Mouse (Mus musculus): ENCODE results near the gene 4930415O20Rik. TPM values are rescaled to one million over a fixed set of nuclear protein-coding genes. Genes with fewer than 3 reads are reported as not detected.

4930415O20Rik gene
- polyA plus RNA-seq, 1 experiment from 2014 or later: 0.73 TPM

- 78% methylated on average over 4 of the region's 4 CpGs for WGBS (ENCODE audit: insufficient replicate concordance)
- Histone ChIP-seq H3K9me3 (replicated peaks; ENCODE audit: control insufficient read depth, low read length) (no peaks in the 10 kb centered on the region), H3K4me2 (no peak overlapping the region), H3K36me3 (ENCODE audit: control insufficient read depth, insufficient read depth, low read length) (peaks cover 11% of the 10 kb centered on the region; the same call in 1 of the 2 replicates), H3K27ac (ENCODE audit: low read depth, low read length) (no peak overlapping the region), H3K27me3 (ENCODE audit: control insufficient read depth, insufficient read depth, low read length) (no peaks in the 10 kb centered on the region), H3K9ac (ENCODE audit: low read depth, low read length) (no peak overlapping the region), H3K4me3 (ENCODE audit: low read depth, low read length) (no peak overlapping the region), H3K4me1 (ENCODE audit: control insufficient read depth, insufficient read depth, low read length) (peaks cover 6% of the 10 kb centered on the region; the same call in 1 of the 2 replicates)
- no peak for ATAC-seq (replicated peaks; ENCODE audit: insufficient number of reproducible peaks, low FRiP score, low TSS enrichment)
These were observed 34.9 kb upstream of the 4930415O20Rik start for GRCm38 (mm10) chr15:98535921-98536320.

- H3K27ac ChIP-seq (ENCODE audit: low read depth, low read length): no peak overlapping the region
- H3K4me2 ChIP-seq: no peak overlapping the region
- ATAC-seq (replicated peaks; ENCODE audit: insufficient number of reproducible peaks, low FRiP score, low TSS enrichment): no peak
- no peak overlapping the region for H3K4me3 ChIP-seq (ENCODE audit: low read depth, low read length)
- WGBS (ENCODE audit: insufficient replicate concordance): 83% methylated on average over 8 of the region's 8 CpGs
- no peaks in the 10 kb centered on the region for H3K27me3 ChIP-seq (ENCODE audit: control insufficient read depth, insufficient read depth, low read length)
- H3K9ac ChIP-seq (ENCODE audit: low read depth, low read length): no peak overlapping the region
- no peaks in the 10 kb centered on the region for H3K9me3 ChIP-seq (replicated peaks; ENCODE audit: control insufficient read depth, low read length)
- 0 out of 2 replicates have a peak, but pooled peaks cover 7% of the 10 kb centered on the region for H3K36me3 ChIP-seq (ENCODE audit: control insufficient read depth, insufficient read depth, low read length)
- H3K4me1 ChIP-seq (ENCODE audit: control insufficient read depth, insufficient read depth, low read length): peaks cover 6% of the 10 kb centered on the region; the same call in 1 of the 2 replicates
These were observed 33.8 kb upstream of the 4930415O20Rik start for GRCm38 (mm10) chr15:98536828-98537510.

GRCm38 (mm10) chr15:98537923-98538322, 32.9 kb upstream of the 4930415O20Rik start:
- 76% methylated on average over 4 of the region's 4 CpGs for WGBS (ENCODE audit: insufficient replicate concordance)
- Histone ChIP-seq H3K27me3 (ENCODE audit: control insufficient read depth, insufficient read depth, low read length) (no peaks in the 10 kb centered on the region), H3K36me3 (ENCODE audit: control insufficient read depth, insufficient read depth, low read length) (0 out of 2 replicates have a peak, but pooled peaks cover 10% of the 10 kb centered on the region), H3K9me3 (replicated peaks; ENCODE audit: control insufficient read depth, low read length) (no peaks in the 10 kb centered on the region), H3K4me2 (no peak overlapping the region), H3K4me3 (ENCODE audit: low read depth, low read length) (no peak overlapping the region), H3K4me1 (ENCODE audit: control insufficient read depth, insufficient read depth, low read length) (no peaks in the 10 kb centered on the region), H3K9ac (ENCODE audit: low read depth, low read length) (no peak overlapping the region), H3K27ac (ENCODE audit: low read depth, low read length) (no peak overlapping the region)
- ATAC-seq (replicated peaks; ENCODE audit: insufficient number of reproducible peaks, low FRiP score, low TSS enrichment): no peak

- H3K36me3 ChIP-seq (ENCODE audit: control insufficient read depth, insufficient read depth, low read length): peaks cover 23% of the 10 kb centered on the region
- H3K4me1 ChIP-seq (ENCODE audit: control insufficient read depth, insufficient read depth, low read length): no peaks in the 10 kb centered on the region
- no peaks in the 10 kb centered on the region for H3K9me3 ChIP-seq (replicated peaks; ENCODE audit: control insufficient read depth, low read length)
- H3K9ac ChIP-seq (ENCODE audit: low read depth, low read length): no peak overlapping the region
- H3K4me3 ChIP-seq (ENCODE audit: low read depth, low read length): no peak overlapping the region
- no peak for ATAC-seq (replicated peaks; ENCODE audit: insufficient number of reproducible peaks, low FRiP score, low TSS enrichment)
- H3K4me2 ChIP-seq: no peak overlapping the region
- WGBS (ENCODE audit: insufficient replicate concordance): 84% methylated on average over 6 of the region's 6 CpGs
- H3K27ac ChIP-seq (ENCODE audit: low read depth, low read length): no peak overlapping the region
- H3K27me3 ChIP-seq (ENCODE audit: control insufficient read depth, insufficient read depth, low read length): no peaks in the 10 kb centered on the region
These were observed 29.7 kb upstream of the 4930415O20Rik start for GRCm38 (mm10) chr15:98541064-98541463.

GRCm38 (mm10) chr15:98543341-98543740, 27.5 kb upstream of the 4930415O20Rik start:
- Histone ChIP-seq H3K4me1 (ENCODE audit: control insufficient read depth, insufficient read depth, low read length) (no peaks in the 10 kb centered on the region), H3K4me2 (no peak overlapping the region), H3K4me3 (ENCODE audit: low read depth, low read length) (no peak overlapping the region), H3K27ac (ENCODE audit: low read depth, low read length) (no peak overlapping the region), H3K27me3 (ENCODE audit: control insufficient read depth, insufficient read depth, low read length) (no peaks in the 10 kb centered on the region), H3K9me3 (replicated peaks; ENCODE audit: control insufficient read depth, low read length) (no peaks in the 10 kb centered on the region), H3K36me3 (ENCODE audit: control insufficient read depth, insufficient read depth, low read length) (peaks cover 37% of the 10 kb centered on the region), H3K9ac (ENCODE audit: low read depth, low read length) (no peak overlapping the region)
- no peak for ATAC-seq (replicated peaks; ENCODE audit: insufficient number of reproducible peaks, low FRiP score, low TSS enrichment)
- WGBS (ENCODE audit: insufficient replicate concordance): 89% methylated on average over 4 of the region's 4 CpGs

GRCm38 (mm10) chr15:98545151-98545550, 25.7 kb upstream of the 4930415O20Rik start:
- Histone ChIP-seq H3K36me3 (ENCODE audit: control insufficient read depth, insufficient read depth, low read length) (peaks cover 32% of the 10 kb centered on the region), H3K27me3 (ENCODE audit: control insufficient read depth, insufficient read depth, low read length) (no peaks in the 10 kb centered on the region), H3K4me3 (ENCODE audit: low read depth, low read length) (no peak overlapping the region), H3K9me3 (replicated peaks; ENCODE audit: control insufficient read depth, low read length) (no peaks in the 10 kb centered on the region), H3K4me2 (no peak overlapping the region), H3K9ac (ENCODE audit: low read depth, low read length) (no peak overlapping the region), H3K4me1 (ENCODE audit: control insufficient read depth, insufficient read depth, low read length) (no peaks in the 10 kb centered on the region), H3K27ac (ENCODE audit: low read depth, low read length) (no peak overlapping the region)
- 91% methylated on average over 3 of the region's 3 CpGs for WGBS (ENCODE audit: insufficient replicate concordance)
- no peak for ATAC-seq (replicated peaks; ENCODE audit: insufficient number of reproducible peaks, low FRiP score, low TSS enrichment)

GRCm38 (mm10) chr15:98546843-98547242, 24.0 kb upstream of the 4930415O20Rik start:
- no peak overlapping the region for H3K4me2 ChIP-seq
- H3K27me3 ChIP-seq (ENCODE audit: control insufficient read depth, insufficient read depth, low read length): no peaks in the 10 kb centered on the region
- peaks cover 41% of the 10 kb centered on the region for H3K36me3 ChIP-seq (ENCODE audit: control insufficient read depth, insufficient read depth, low read length)
- no peak overlapping the region for H3K9ac ChIP-seq (ENCODE audit: low read depth, low read length)
- no peak for ATAC-seq (replicated peaks; ENCODE audit: insufficient number of reproducible peaks, low FRiP score, low TSS enrichment)
- H3K9me3 ChIP-seq (replicated peaks; ENCODE audit: control insufficient read depth, low read length): no peaks in the 10 kb centered on the region
- 92% methylated on average over 5 of the region's 5 CpGs for WGBS (ENCODE audit: insufficient replicate concordance)
- H3K4me1 ChIP-seq (ENCODE audit: control insufficient read depth, insufficient read depth, low read length): no peaks in the 10 kb centered on the region
- H3K27ac ChIP-seq (ENCODE audit: low read depth, low read length): no peak overlapping the region
- no peak overlapping the region for H3K4me3 ChIP-seq (ENCODE audit: low read depth, low read length)

- H3K4me2 ChIP-seq: no peak overlapping the region
- ATAC-seq (replicated peaks; ENCODE audit: insufficient number of reproducible peaks, low FRiP score, low TSS enrichment): no peak
- no peak overlapping the region for H3K27ac ChIP-seq (ENCODE audit: low read depth, low read length)
- no peaks in the 10 kb centered on the region for H3K4me1 ChIP-seq (ENCODE audit: control insufficient read depth, insufficient read depth, low read length)
- H3K4me3 ChIP-seq (ENCODE audit: low read depth, low read length): no peak overlapping the region
- no peak overlapping the region for H3K9ac ChIP-seq (ENCODE audit: low read depth, low read length)
- H3K27me3 ChIP-seq (ENCODE audit: control insufficient read depth, insufficient read depth, low read length): no peaks in the 10 kb centered on the region
- H3K36me3 ChIP-seq (ENCODE audit: control insufficient read depth, insufficient read depth, low read length): peaks cover 29% of the 10 kb centered on the region
- H3K9me3 ChIP-seq (replicated peaks; ENCODE audit: control insufficient read depth, low read length): no peaks in the 10 kb centered on the region
- WGBS (ENCODE audit: insufficient replicate concordance): 92% methylated on average over 2 of the region's 2 CpGs
These were observed 18.0 kb upstream of the 4930415O20Rik start for GRCm38 (mm10) chr15:98552758-98553157.

GRCm38 (mm10) chr15:98555881-98556280, 14.9 kb upstream of the 4930415O20Rik start:
- no peaks in the 10 kb centered on the region for H3K4me1 ChIP-seq (ENCODE audit: control insufficient read depth, insufficient read depth, low read length)
- H3K9me3 ChIP-seq (replicated peaks; ENCODE audit: control insufficient read depth, low read length): no peaks in the 10 kb centered on the region
- no peak for ATAC-seq (replicated peaks; ENCODE audit: insufficient number of reproducible peaks, low FRiP score, low TSS enrichment)
- H3K9ac ChIP-seq (ENCODE audit: low read depth, low read length): no peak overlapping the region
- peaks cover 28% of the 10 kb centered on the region for H3K36me3 ChIP-seq (ENCODE audit: control insufficient read depth, insufficient read depth, low read length)
- H3K27ac ChIP-seq (ENCODE audit: low read depth, low read length): no peak overlapping the region
- no peaks in the 10 kb centered on the region for H3K27me3 ChIP-seq (ENCODE audit: control insufficient read depth, insufficient read depth, low read length)
- 90% methylated on average over 4 of the region's 4 CpGs for WGBS (ENCODE audit: insufficient replicate concordance)
- H3K4me3 ChIP-seq (ENCODE audit: low read depth, low read length): no peak overlapping the region
- H3K4me2 ChIP-seq: no peak overlapping the region
